Mouse (Mus musculus) intestine, postnatal 0 days (tissue): ENCODE measurements at regions not wholly inside any gene's neighbourhood (a gene's known extent, or its start where the extent isn't known, plus 50 kb on each side); places are given as distances from the start of the nearest gene placed in this dataset.
"Not testable (repeated sequence)": the region's sequence is repeated elsewhere in the genome, so short reads cannot be mapped to it uniquely, and the experiment has no call there.

Source experiments
- ATAC-seq: fragments of 200-750 bp; cut with Nextera tagmentation; 2 replicates; pipeline ENCODE4 v1.8.0; 2017; ENCODE audit warnings: mild to moderate bottlenecking, moderate TSS enrichment, moderate library complexity
- H3K27ac ChIP-seq: fragments of 300-500 bp; sonication (generic); 2 replicates; pipeline ENCODE4 v1.5.1; 2014; ENCODE audit warnings: mild to moderate bottlenecking, low read depth, low read length, moderate library complexity
- H3K27me3 ChIP-seq: fragments of 300-500 bp; sonication (generic); replicated peaks from 2 replicates; pipeline ENCODE4 v1.6.1; 2014; ENCODE audit warnings: low read length, mixed read lengths; ENCODE audit not compliant: control insufficient read depth, insufficient read depth
- H3K36me3 ChIP-seq: fragments of 300-500 bp; sonication (generic); 2 replicates; pipeline ENCODE4 v1.6.1; 2014; ENCODE audit warnings: mild to moderate bottlenecking, moderate library complexity; ENCODE audit not compliant: control insufficient read depth, insufficient read depth
- H3K4me1 ChIP-seq: fragments of 300-500 bp; sonication (generic); replicated peaks from 2 replicates; pipeline ENCODE4 v1.6.1; 2014; ENCODE audit warnings: antibody characterized with exemption, low read length, mixed read lengths; ENCODE audit not compliant: control insufficient read depth, insufficient read depth
- H3K4me2 ChIP-seq: fragments of 300-500 bp; sonication (generic); replicated peaks from 2 replicates; pipeline ENCODE4 v1.6.1; 2014; ENCODE audit warnings: low read depth, mild to moderate bottlenecking, moderate library complexity
- H3K4me3 ChIP-seq: fragments of 300-500 bp; sonication (generic); 2 replicates; pipeline ENCODE4 v1.5.1; 2014; ENCODE audit warnings: low read depth, low read length
- H3K9ac ChIP-seq: fragments of 300-500 bp; sonication (generic); 2 replicates; pipeline ENCODE4 v1.6.1; 2014; ENCODE audit warnings: mild to moderate bottlenecking, low read depth, low read length
- H3K9me3 ChIP-seq: fragments of 300-500 bp; sonication (generic); 2 replicates; pipeline ENCODE4 v1.6.1; 2016; ENCODE audit warnings: mixed run types; ENCODE audit not compliant: control insufficient read depth
- CTCF ChIP-seq: sonication (generic); IDR thresholded peaks from 2 replicates; pipeline ENCODE4 v1.5.1; 2016; ENCODE audit warnings: low read depth, mild to moderate bottlenecking, control low read depth, antibody characterized with exemption, moderate library complexity
- WGBS: fragments of 180-500 bp; shearing (Covaris S2); extraction: QIAGEN DNeasy Blood & Tissue Kit; methylation state at CpG from one replicate; pipeline ENCODE4 v1.1.7; 2014; 5-methylcytosine and 5-hydroxymethylcytosine counted together

- no peaks in the 10 kb centered on the region for H3K9me3 ChIP-seq
- no peaks in the 10 kb centered on the region for H3K36me3 ChIP-seq
- no peak overlapping the region for H3K4me2 ChIP-seq
- WGBS = 63% methylated on average over 7 of the region's 7 CpGs
- no peak overlapping the region for H3K4me3 ChIP-seq
- no peaks in the 10 kb centered on the region for H3K4me1 ChIP-seq
- no peaks in the 10 kb centered on the region for H3K27me3 ChIP-seq
- no peak for TF ChIP-seq CTCF
- no peak overlapping the region for H3K27ac ChIP-seq
- no peak overlapping the region for H3K9ac ChIP-seq
- ATAC-seq = no peak
Measured at GRCm38 (mm10) chr9:30610328-30610727, 183.4 kb downstream of the Snx19 start.

GRCm38 (mm10) chr9:30599756-30600155 is 172.8 kb downstream of the Snx19 start:
- Histone ChIP-seq H3K9me3 (no peaks in the 10 kb centered on the region), H3K27ac (no peak overlapping the region), H3K4me2 (no peak overlapping the region), H3K9ac (no peak overlapping the region), H3K4me1 (no peaks in the 10 kb centered on the region), H3K36me3 (no peaks in the 10 kb centered on the region), H3K4me3 (no peak overlapping the region), H3K27me3 (no peaks in the 10 kb centered on the region)
- 59% methylated on average over 7 of the region's 7 CpGs for WGBS
- no peak for TF ChIP-seq CTCF
- ATAC-seq = no peak

- ATAC-seq = no peak
Measured at GRCm38 (mm10) chr9:30597691-30598090, 170.8 kb downstream of the Snx19 start.

GRCm38 (mm10) chr9:30597092-30597491 is 170.2 kb downstream of the Snx19 start:
- not testable (repeated sequence) for H3K4me2 ChIP-seq, H3K4me1 ChIP-seq, H3K27ac ChIP-seq, H3K9ac ChIP-seq, ATAC-seq, H3K36me3 ChIP-seq, H3K9me3 ChIP-seq, H3K4me3 ChIP-seq, H3K27me3 ChIP-seq
- WGBS = 82% methylated on average over 6 of the region's 6 CpGs

More at GRCm38 (mm10) chr9:30597691-30598090, 170.8 kb downstream of the Snx19 start:
- Histone ChIP-seq H3K4me1 (no peaks in the 10 kb centered on the region), H3K9ac (no peak overlapping the region), H3K27ac (no peak overlapping the region), H3K9me3 (no peaks in the 10 kb centered on the region), H3K27me3 (no peaks in the 10 kb centered on the region), H3K36me3 (no peaks in the 10 kb centered on the region), H3K4me2 (no peak overlapping the region), H3K4me3 (no peak overlapping the region)
- whole genome bisulfite sequencing = 87% methylated on average over 4 of the region's 4 CpGs
- TF ChIP-seq CTCF = no peak

- H3K4me3 ChIP-seq = no peak overlapping the region
- TF ChIP-seq CTCF = no peak
- WGBS = 89% methylated on average over 2 of the region's 2 CpGs
Measured at GRCm38 (mm10) chr9:30592601-30593000, 165.7 kb downstream of the Snx19 start.

GRCm38 (mm10) chr9:30591246-30591645 is 164.3 kb downstream of the Snx19 start:
- no peaks in the 10 kb centered on the region for H3K9me3 ChIP-seq
- no peak overlapping the region for H3K4me3 ChIP-seq
- H3K9ac ChIP-seq = no peak overlapping the region
- ATAC-seq = no peak
- H3K27me3 ChIP-seq = no peaks in the 10 kb centered on the region
- 67% methylated on average over 5 of the region's 5 CpGs for WGBS
- H3K27ac ChIP-seq = no peak overlapping the region
- no peak overlapping the region for H3K4me2 ChIP-seq
- no peaks in the 10 kb centered on the region for H3K36me3 ChIP-seq
- no peaks in the 10 kb centered on the region for H3K4me1 ChIP-seq
- TF ChIP-seq CTCF = no peak

More at GRCm38 (mm10) chr9:30592601-30593000, 165.7 kb downstream of the Snx19 start:
- no peaks in the 10 kb centered on the region for H3K4me1 ChIP-seq
- ATAC-seq = no peak
- H3K9ac ChIP-seq = no peak overlapping the region
- no peak overlapping the region for H3K4me2 ChIP-seq
- H3K9me3 ChIP-seq = no peaks in the 10 kb centered on the region
- no peak overlapping the region for H3K27ac ChIP-seq
- H3K27me3 ChIP-seq = no peaks in the 10 kb centered on the region
- no peaks in the 10 kb centered on the region for H3K36me3 ChIP-seq

- H3K9ac ChIP-seq = no peak overlapping the region
- H3K9me3 ChIP-seq = no peaks in the 10 kb centered on the region
- no peaks in the 10 kb centered on the region for H3K4me1 ChIP-seq
- TF ChIP-seq CTCF = no peak
- whole genome bisulfite sequencing = 54% methylated on average over 6 of the region's 6 CpGs
- no peak overlapping the region for H3K27ac ChIP-seq
- no peak overlapping the region for H3K4me3 ChIP-seq
- ATAC-seq = no peak
- no peaks in the 10 kb centered on the region for H3K27me3 ChIP-seq
- H3K36me3 ChIP-seq = no peaks in the 10 kb centered on the region
- H3K4me2 ChIP-seq = no peak overlapping the region
Measured at GRCm38 (mm10) chr9:30590661-30591179, 163.8 kb downstream of the Snx19 start.
